Mouse (Mus musculus) E14TG2a.4 (cell line): ENCODE measurements around the gene Flrt3.

Experiments
- CTCF ChIP-seq: conservative IDR thresholded peaks from 2 replicates; pipeline ENCODE4 v1.5.1; 2014; ENCODE audit warnings: low read length
- NANOG ChIP-seq: IDR thresholded peaks from 2 replicates; pipeline ENCODE4 v1.6.1; 2014; ENCODE audit warnings: borderline replicate concordance, low read length, mixed read lengths

- TF ChIP-seq CTCF (no peak), NANOG (no peak)
Measured at GRCm38 (mm10) chr2:140615451-140615850, 55.8 kb downstream of the Flrt3 start.
